Mouse (Mus musculus): ENCODE measurements around the gene Gtf2a1l.

GRCm38 (mm10) chr17:88625350-88625749 lies 43.1 kb upstream of the Gtf2a1l start:
- TF ChIP-seq CTCF (IDR thresholded peaks at IDR 0.05; ENCODE audit: low read depth, low read length) (no peak), POLR2A (IDR thresholded peaks at IDR 0.05; ENCODE audit: extremely low read depth, insufficient read depth, low read length) (no peak)

All from liver, adult 2 months (tissue).